Mouse (Mus musculus) embryonic fibroblast, embryonic 13.5 days (primary cell): Measurements from ENCODE around the gene Itgad. TPM values are rescaled to one million over a fixed set of nuclear protein-coding genes. Genes with fewer than 3 reads are reported as not detected.

ENCODE experiments used
- H3K27ac ChIP-seq: 2 replicates; pipeline ENCODE4 v1.5.1; 2012; ENCODE audit warnings: low read length, control low read depth, inconsistent platforms; ENCODE audit not compliant: insufficient read depth
- H3K4me1 ChIP-seq: 2 replicates; pipeline ENCODE4 v1.6.1; 2011; ENCODE audit warnings: low read length; ENCODE audit not compliant: control insufficient read depth, insufficient read depth
- H3K4me3 ChIP-seq: 2 replicates; pipeline ENCODE4 v1.5.1; 2011; ENCODE audit warnings: mild to moderate bottlenecking, control low read depth, low read length; ENCODE audit not compliant: insufficient read depth
- CTCF ChIP-seq: IDR thresholded peaks from 2 replicates; pipeline ENCODE4 v1.5.1; 2011; ENCODE audit warnings: mild to moderate bottlenecking, control low read depth, low read length, moderate library complexity, borderline replicate concordance; ENCODE audit not compliant: insufficient read depth
- POLR2A ChIP-seq: IDR thresholded peaks from 2 replicates; pipeline ENCODE4 v1.6.1; 2011; ENCODE audit warnings: low read depth, mild to moderate bottlenecking, control low read depth, low read length, moderate library complexity
- polyA plus RNA-seq: library from polyadenylated mRNA; stranded (reverse); fragments of >200 nt; gene quantifications from 2 replicates; pipeline ENCODE4 v1.2.4, GENCODE M21; 2011; ENCODE audit warnings: low read depth; ENCODE audit not compliant: missing spikeins, insufficient read length

Gene Itgad
- polyA plus RNA-seq = 0.53 TPM in 1 of 2 replicates, not detected in the other

GRCm38 (mm10) chr7:128154076-128154475 is at the start of gene Itgad:
TSS of gene Itgad (plus strand) at chr7:128154376.
- H3K4me3 ChIP-seq = no peak within 1 kb of the TSS
- TF ChIP-seq CTCF = no peak
- TF ChIP-seq POLR2A = no peak
- no peaks in the 10 kb centered on the region for H3K4me1 ChIP-seq
- H3K27ac ChIP-seq = no peak within 1 kb of the TSS

GRCm38 (mm10) chr7:128105246-128105645 is 48.9 kb upstream of the Itgad start:
- Histone ChIP-seq H3K4me3 (no peak overlapping the region), H3K27ac (no peak overlapping the region), H3K4me1 (no peaks in the 10 kb centered on the region)
- TF ChIP-seq CTCF (no peak; the same call in 1 of the 2 replicates), POLR2A (no peak)

- no peaks in the 10 kb centered on the region for H3K4me1 ChIP-seq
- H3K27ac ChIP-seq = no peak overlapping the region
- no peak overlapping the region for H3K4me3 ChIP-seq
- TF ChIP-seq POLR2A = no peak
- no peak for TF ChIP-seq CTCF
Observed at GRCm38 (mm10) chr7:128107462-128107861, 46.7 kb upstream of the Itgad start.

GRCm38 (mm10) chr7:128110314-128110713 is 43.9 kb upstream of the Itgad start:
- H3K4me3 ChIP-seq = no peak overlapping the region
- TF ChIP-seq CTCF = no peak
- TF ChIP-seq POLR2A = no peak
- H3K27ac ChIP-seq = no peak overlapping the region
- no peaks in the 10 kb centered on the region for H3K4me1 ChIP-seq

GRCm38 (mm10) chr7:128112131-128112530 is 42.0 kb upstream of the Itgad start:
- TF ChIP-seq CTCF = no peak
- no peak for TF ChIP-seq POLR2A
- no peak overlapping the region for H3K4me3 ChIP-seq
- H3K27ac ChIP-seq = no peak overlapping the region
- H3K4me1 ChIP-seq = no peaks in the 10 kb centered on the region

- Histone ChIP-seq H3K4me3 (no peak overlapping the region), H3K27ac (no peak overlapping the region), H3K4me1 (no peaks in the 10 kb centered on the region)
- TF ChIP-seq POLR2A (no peak), CTCF (no peak)
Observed at GRCm38 (mm10) chr7:128114371-128115105, 39.6 kb upstream of the Itgad start.

GRCm38 (mm10) chr7:128115211-128115958 is 38.8 kb upstream of the Itgad start:
- no peaks in the 10 kb centered on the region for H3K4me1 ChIP-seq
- H3K4me3 ChIP-seq = no peak overlapping the region
- TF ChIP-seq POLR2A (no peak), CTCF (no peak)
- H3K27ac ChIP-seq = no peak overlapping the region

GRCm38 (mm10) chr7:128116396-128116795 is 37.8 kb upstream of the Itgad start:
- Histone ChIP-seq H3K4me3 (no peak overlapping the region), H3K4me1 (no peaks in the 10 kb centered on the region), H3K27ac (no peak overlapping the region)
- TF ChIP-seq CTCF (no peak), POLR2A (no peak)

GRCm38 (mm10) chr7:128119726-128120490 is 34.3 kb upstream of the Itgad start:
- H3K27ac ChIP-seq = no peak overlapping the region
- H3K4me1 ChIP-seq = no peaks in the 10 kb centered on the region
- no peak for TF ChIP-seq POLR2A
- TF ChIP-seq CTCF = no peak
- no peak overlapping the region for H3K4me3 ChIP-seq
